Mouse (Mus musculus) neural tube, embryonic 14.5 days (tissue): ENCODE data around the gene Chd4. TPM values are rescaled to one million over a fixed set of nuclear protein-coding genes. Genes with fewer than 3 reads are reported as not detected.
A peak's percentile ranks its signal among the peaks of the same experiment; 100 is the strongest.

Experiments used
- ATAC-seq: fragments of 200-750 bp; cut with Nextera tagmentation; 2 replicates; pipeline ENCODE4 v1.8.0; 2017; ENCODE audit warnings: low read depth, mild to moderate bottlenecking, moderate TSS enrichment, moderate library complexity
- H3K27ac ChIP-seq: fragments of 300-500 bp; sonication (generic); 2 replicates; pipeline ENCODE4 v1.5.1; 2014; ENCODE audit warnings: low read depth, mild to moderate bottlenecking, control low read depth, low read length, moderate library complexity, mixed read lengths
- H3K27me3 ChIP-seq: fragments of 300-500 bp; sonication (generic); 2 replicates; pipeline ENCODE4 v1.6.1; 2014; ENCODE audit warnings: low read length; ENCODE audit not compliant: control insufficient read depth, insufficient read depth
- H3K36me3 ChIP-seq: fragments of 300-500 bp; sonication (generic); 2 replicates; pipeline ENCODE4 v1.6.1; 2014; ENCODE audit warnings: low read length, mixed read lengths; ENCODE audit not compliant: control insufficient read depth, insufficient read depth
- H3K4me1 ChIP-seq: fragments of 300-500 bp; sonication (generic); 2 replicates; pipeline ENCODE4 v1.6.1; 2014; ENCODE audit warnings: low read length; ENCODE audit not compliant: control insufficient read depth, insufficient read depth
- H3K4me2 ChIP-seq: fragments of 300-500 bp; sonication (generic); 2 replicates; pipeline ENCODE4 v1.6.1; 2014; ENCODE audit warnings: mild to moderate bottlenecking, low read depth, low read length, control low read depth
- H3K4me3 ChIP-seq: fragments of 300-500 bp; sonication (generic); 2 replicates; pipeline ENCODE4 v1.5.1; 2014; ENCODE audit warnings: low read depth, low read length, control low read depth, mixed read lengths
- H3K9ac ChIP-seq: fragments of 300-500 bp; sonication (generic); replicated peaks from 2 replicates; pipeline ENCODE4 v1.6.1; 2014; ENCODE audit warnings: low read depth, mild to moderate bottlenecking, control low read depth, low read length, mixed read lengths
- H3K9me3 ChIP-seq: fragments of 300-500 bp; sonication (generic); 2 replicates; pipeline ENCODE4 v1.6.1; 2016; ENCODE audit warnings: low read length; ENCODE audit not compliant: control insufficient read depth
- WGBS: fragments of 180-500 bp; shearing (Covaris S2); extraction: QIAGEN DNeasy Blood & Tissue Kit; methylation state at CpG from one replicate; pipeline ENCODE4 v1.1.7; 2014; 5-methylcytosine and 5-hydroxymethylcytosine counted together
- polyA plus RNA-seq: library from polyadenylated mRNA; unstranded; fragments of >200 nt; fragmentation: Nextera tagmentation; extraction: Ambion mirVana; gene quantifications from 2 replicates; pipeline ENCODE4 v1.2.1, GENCODE M21; 2014

Gene Chd4
- polyA plus RNA-seq, 1 experiment from 2014 or later = 72.1 TPM

- Histone ChIP-seq H3K9ac (no peak overlapping the region), H3K27ac (peak overlapping the region; percentile 66), H3K9me3 (no peaks in the 10 kb centered on the region), H3K27me3 (no peaks in the 10 kb centered on the region), H3K36me3 (no peaks in the 10 kb centered on the region), H3K4me1 (no peaks in the 10 kb centered on the region; the same call in 1 of the 2 replicates), H3K4me3 (no peak overlapping the region), H3K4me2 (no peak overlapping the region)
- 78% methylated on average over 18 of the region's 18 CpGs for WGBS
- ATAC-seq = peak; percentile 80
These were observed 24.4 kb upstream of the Chd4 start for GRCm38 (mm10) chr6:125071170-125071895.

GRCm38 (mm10) chr6:125071896-125072279 lies 23.9 kb upstream of the Chd4 start:
- peak overlapping the region; percentile 66 for H3K27ac ChIP-seq
- no peaks in the 10 kb centered on the region for H3K36me3 ChIP-seq
- peak; percentile 86 for ATAC-seq
- no peaks in the 10 kb centered on the region for H3K27me3 ChIP-seq
- no peak overlapping the region for H3K4me3 ChIP-seq
- H3K4me2 ChIP-seq = no peak overlapping the region
- 27% methylated on average over 2 of the region's 2 CpGs for WGBS
- H3K9ac ChIP-seq = no peak overlapping the region
- no peaks in the 10 kb centered on the region; the same call in 1 of the 2 replicates for H3K4me1 ChIP-seq
- H3K9me3 ChIP-seq = no peaks in the 10 kb centered on the region

GRCm38 (mm10) chr6:125073825-125074224 lies 22.0 kb upstream of the Chd4 start:
- Histone ChIP-seq H3K4me1 (no peaks in the 10 kb centered on the region; the same call in 1 of the 2 replicates), H3K27me3 (no peaks in the 10 kb centered on the region), H3K4me2 (no peak overlapping the region), H3K9ac (no peak overlapping the region), H3K4me3 (no peak overlapping the region), H3K27ac (no peak overlapping the region), H3K36me3 (no peaks in the 10 kb centered on the region), H3K9me3 (no peaks in the 10 kb centered on the region)
- ATAC-seq = no peak
- 66% methylated on average over 8 of the region's 8 CpGs for WGBS

- Histone ChIP-seq H3K4me3 (peak overlapping the region; percentile 30; the same call in 1 of the 2 replicates), H3K9ac (peak overlapping the region; percentile 61), H3K9me3 (no peaks in the 10 kb centered on the region), H3K27ac (peak overlapping the region; percentile 91), H3K36me3 (no peaks in the 10 kb centered on the region), H3K27me3 (no peaks in the 10 kb centered on the region), H3K4me2 (peak overlapping the region; percentile 57), H3K4me1 (no peaks in the 10 kb centered on the region; the same call in 1 of the 2 replicates)
- ATAC-seq = no peak; the same call in 1 of the 2 replicates
- 23% methylated on average over 25 of the region's 25 CpGs for WGBS
These were observed 14.4 kb upstream of the Chd4 start for GRCm38 (mm10) chr6:125081394-125081793.

GRCm38 (mm10) chr6:125081797-125082560 lies 13.8 kb upstream of the Chd4 start:
- H3K27ac ChIP-seq = peak overlapping the region; percentile 91
- 22% methylated on average over 45 of the region's 45 CpGs for WGBS
- H3K4me1 ChIP-seq = no peaks in the 10 kb centered on the region; the same call in 1 of the 2 replicates
- no peaks in the 10 kb centered on the region for H3K36me3 ChIP-seq
- peak overlapping the region; percentile 30; the same call in 1 of the 2 replicates for H3K4me3 ChIP-seq
- peak overlapping the region; percentile 61 for H3K9ac ChIP-seq
- ATAC-seq = peak; percentile 92
- no peaks in the 10 kb centered on the region for H3K27me3 ChIP-seq
- peak overlapping the region; percentile 57 for H3K4me2 ChIP-seq
- no peaks in the 10 kb centered on the region for H3K9me3 ChIP-seq

GRCm38 (mm10) chr6:125082801-125083386 lies 12.9 kb upstream of the Chd4 start:
- H3K4me3 ChIP-seq = no peak overlapping the region

GRCm38 (mm10) chr6:125084424-125084823 lies 11.4 kb upstream of the Chd4 start:
- 4% methylated on average over 4 of the region's 4 CpGs for WGBS
- no peaks in the 10 kb centered on the region for H3K27me3 ChIP-seq
- H3K27ac ChIP-seq = no peak overlapping the region
- no peaks in the 10 kb centered on the region for H3K9me3 ChIP-seq
- no peak overlapping the region for H3K9ac ChIP-seq
- H3K4me3 ChIP-seq = no peak overlapping the region
- no peaks in the 10 kb centered on the region for H3K36me3 ChIP-seq
- no peak overlapping the region for H3K4me2 ChIP-seq
- 0 out of 2 replicates have a peak, but pooled peaks have one; percentile 5 for ATAC-seq
- H3K4me1 ChIP-seq = peaks cover 7% of the 10 kb centered on the region

More at GRCm38 (mm10) chr6:125082801-125083386, 12.9 kb upstream of the Chd4 start:
- Histone ChIP-seq H3K27ac (no peak overlapping the region), H3K27me3 (no peaks in the 10 kb centered on the region), H3K36me3 (no peaks in the 10 kb centered on the region), H3K4me2 (no peak overlapping the region), H3K9me3 (no peaks in the 10 kb centered on the region), H3K9ac (no peak overlapping the region; the same call in 1 of the 2 replicates), H3K4me1 (no peaks in the 10 kb centered on the region; the same call in 1 of the 2 replicates)
- WGBS = 95% methylated on average over 7 of the region's 7 CpGs
- no peak for ATAC-seq

- Histone ChIP-seq H3K27me3 (no peaks in the 10 kb centered on the region), H3K4me2 (no peak overlapping the region), H3K4me3 (no peak overlapping the region), H3K4me1 (peaks cover 20% of the 10 kb centered on the region), H3K36me3 (no peaks in the 10 kb centered on the region), H3K9ac (no peak overlapping the region), H3K9me3 (no peaks in the 10 kb centered on the region), H3K27ac (peak overlapping the region; percentile 92)
- no peak for ATAC-seq
- WGBS = 87% methylated on average over 3 of the region's 3 CpGs
These were observed 7.8 kb upstream of the Chd4 start for GRCm38 (mm10) chr6:125087937-125088336.
